Mouse (Mus musculus): ENCODE measurements around the gene Zfp652. TPM values are rescaled to one million over a fixed set of nuclear protein-coding genes. Genes with fewer than 3 reads are reported as not detected.
A peak's percentile ranks its signal among the peaks of the same experiment; 100 is the strongest.
"Not testable (repeated sequence)": the region's sequence is repeated elsewhere in the genome, so short reads cannot be mapped to it uniquely, and the experiment has no call there.

Gene Zfp652
- total RNA-seq, 2 experiments from 2014 or later = 8.8 to 16.7 TPM

- ATAC-seq (replicated peaks; ENCODE audit: low FRiP score, poor library complexity, severe bottlenecking) = peak; percentile 73
Measured at GRCm38 (mm10) chr11:95876296-95876695, 163.8 kb downstream of the Zfp652 start.

GRCm38 (mm10) chr11:95879861-95880260, 167.4 kb downstream of the Zfp652 start:
- ATAC-seq (replicated peaks; ENCODE audit: low FRiP score, poor library complexity, severe bottlenecking) = not testable (repeated sequence)

Other genes with a start within 250 kb of the Zfp652 start
- not detected in 2 replicates for gene Nxph3, start 198.1 kb upstream of the Zfp652 start, total RNA-seq (2015; ENCODE audit: low replicate concordance)
- gene Nxph3, start 198.1 kb upstream of the Zfp652 start, total RNA-seq (2017; ENCODE audit: low replicate concordance) = not detected in 2 replicates
- gene Ngfr, start 124.9 kb upstream of the Zfp652 start, total RNA-seq (2015; ENCODE audit: low replicate concordance) = not detected in 2 replicates
- gene Ngfr, start 124.9 kb upstream of the Zfp652 start, total RNA-seq (2017; ENCODE audit: low replicate concordance) = not detected in 2 replicates
- 21.9 and 30.6 TPM in 2 replicates for gene Phb, start 45.7 kb upstream of the Zfp652 start, total RNA-seq (2015; ENCODE audit: low replicate concordance)
- gene Phb, start 45.7 kb upstream of the Zfp652 start, total RNA-seq (2017; ENCODE audit: low replicate concordance) = 14.2 and 20.3 TPM in 2 replicates
- 0.63 and 2.1 TPM in 2 replicates for gene B130006D01Rik, start 10.9 kb downstream of the Zfp652 start, total RNA-seq (2015; ENCODE audit: low replicate concordance)
- 0.43 TPM in 1 of 2 replicates, not detected in the other for gene B130006D01Rik, start 10.9 kb downstream of the Zfp652 start, total RNA-seq (2017; ENCODE audit: low replicate concordance)
- gene Phospho1, start 111.8 kb downstream of the Zfp652 start, total RNA-seq (2015; ENCODE audit: low replicate concordance) = 71.9 and 86.1 TPM in 2 replicates
- 54.2 and 57.9 TPM in 2 replicates for gene Phospho1, start 111.8 kb downstream of the Zfp652 start, total RNA-seq (2017; ENCODE audit: low replicate concordance)
- gene Gngt2, start 124.5 kb downstream of the Zfp652 start, total RNA-seq (2015; ENCODE audit: low replicate concordance) = 9.8 and 15.0 TPM in 2 replicates
- 9.4 and 13.0 TPM in 2 replicates for gene Gngt2, start 124.5 kb downstream of the Zfp652 start, total RNA-seq (2017; ENCODE audit: low replicate concordance)
- gene Abi3, start 129.8 kb downstream of the Zfp652 start, total RNA-seq (2015; ENCODE audit: low replicate concordance) = 4.8 and 6.7 TPM in 2 replicates
- gene Abi3, start 129.8 kb downstream of the Zfp652 start, total RNA-seq (2017; ENCODE audit: low replicate concordance) = 3.5 and 5.5 TPM in 2 replicates
- not detected in 2 replicates for gene B4galnt2, start 202.2 kb downstream of the Zfp652 start, total RNA-seq (2015; ENCODE audit: low replicate concordance)
- not detected in 2 replicates for gene B4galnt2, start 202.2 kb downstream of the Zfp652 start, total RNA-seq (2017; ENCODE audit: low replicate concordance)

Data from erythroblast, adult 5-6 weeks (primary cell).